Mouse (Mus musculus): ENCODE measurements around the gene Cnpy3. TPM values are rescaled to one million over a fixed set of nuclear protein-coding genes. Genes with fewer than 3 reads are reported as not detected.

The Cnpy3 gene
- polyA plus RNA-seq, 1 experiment from 2014 or later, result 67.0 TPM

- H3K9ac ChIP-seq, result no peak within 1 kb of the TSS
Measured at GRCm38 (mm10) chr17:46763544-46763943, 11.5 kb upstream of the Cnpy3 start, which contains the start of gene Ptcra. TSS of gene Ptcra (minus strand) at chr17:46763712.

GRCm38 (mm10) chr17:46758753-46759152, 6.7 kb upstream of the Cnpy3 start:
- WGBS, result 71% methylated on average over 12 of the region's 12 CpGs
- H3K4me3 ChIP-seq, result no peak overlapping the region
- H3K9me3 ChIP-seq, result no peaks in the 10 kb centered on the region
- no peak overlapping the region for H3K27ac ChIP-seq
- no peak overlapping the region; the same call in 1 of the 2 replicates for H3K9ac ChIP-seq
- peaks cover 8% of the 10 kb centered on the region; the same call in 1 of the 2 replicates for H3K4me1 ChIP-seq
- no peaks in the 10 kb centered on the region for H3K36me3 ChIP-seq
- H3K4me2 ChIP-seq, result no peak overlapping the region
- H3K27me3 ChIP-seq, result no peaks in the 10 kb centered on the region
- no peak for ATAC-seq (ENCODE audit: insufficient number of reproducible peaks, insufficient read depth, low FRiP score, low TSS enrichment, low read depth)

More at GRCm38 (mm10) chr17:46763544-46763943, 11.5 kb upstream of the Cnpy3 start, which contains the start of gene Ptcra:
- Histone ChIP-seq H3K27ac (no peak within 1 kb of the TSS), H3K4me3 (no peak within 1 kb of the TSS), H3K4me1 (no peaks in the 10 kb centered on the region), H3K9me3 (no peaks in the 10 kb centered on the region), H3K36me3 (no peaks in the 10 kb centered on the region), H3K4me2 (no peak within 1 kb of the TSS), H3K27me3 (no peaks in the 10 kb centered on the region)
- 55% methylated on average over 2 of the region's 2 CpGs for WGBS
- ATAC-seq (ENCODE audit: insufficient number of reproducible peaks, insufficient read depth, low FRiP score, low TSS enrichment, low read depth), result no peak

- Histone ChIP-seq H3K27me3 (no peaks in the 10 kb centered on the region), H3K36me3 (peaks cover 12% of the 10 kb centered on the region), H3K4me2 (peak overlapping the region; percentile 72), H3K4me1 (peaks cover 13% of the 10 kb centered on the region), H3K9ac (peak overlapping the region; percentile 77), H3K4me3 (peak overlapping the region; percentile 75), H3K9me3 (no peaks in the 10 kb centered on the region), H3K27ac (peak overlapping the region; percentile 88)
- peak; percentile 10; the same call in 1 of the 2 replicates for ATAC-seq (ENCODE audit: insufficient number of reproducible peaks, insufficient read depth, low FRiP score, low TSS enrichment, low read depth)
- 25% methylated on average over 16 of the region's 16 CpGs for WGBS
Measured at GRCm38 (mm10) chr17:46751056-46751793, 789 bp downstream of the Cnpy3 start.

- H3K9ac ChIP-seq, result peak overlapping the region; percentile 77
- no peaks in the 10 kb centered on the region for H3K27me3 ChIP-seq
- H3K36me3 ChIP-seq, result peaks cover 18% of the 10 kb centered on the region
- WGBS, result 91% methylated on average over 4 of the region's 4 CpGs
- H3K4me1 ChIP-seq, result peaks cover 12% of the 10 kb centered on the region
- H3K4me2 ChIP-seq, result peak overlapping the region; percentile 72
- no peak for ATAC-seq (ENCODE audit: insufficient number of reproducible peaks, insufficient read depth, low FRiP score, low TSS enrichment, low read depth)
- H3K27ac ChIP-seq, result peak overlapping the region; percentile 88; the same call in 1 of the 2 replicates
- peak overlapping the region; percentile 75 for H3K4me3 ChIP-seq
- no peaks in the 10 kb centered on the region for H3K9me3 ChIP-seq
Measured at GRCm38 (mm10) chr17:46750580-46750979, 1.4 kb downstream of the Cnpy3 start.

GRCm38 (mm10) chr17:46749282-46749681, 2.7 kb downstream of the Cnpy3 start:
- Histone ChIP-seq H3K4me1 (peaks cover 12% of the 10 kb centered on the region), H3K27me3 (no peaks in the 10 kb centered on the region), H3K9ac (no peak overlapping the region), H3K4me3 (no peak overlapping the region), H3K9me3 (no peaks in the 10 kb centered on the region), H3K4me2 (no peak overlapping the region), H3K36me3 (peaks cover 27% of the 10 kb centered on the region), H3K27ac (no peak overlapping the region)
- ATAC-seq (ENCODE audit: insufficient number of reproducible peaks, insufficient read depth, low FRiP score, low TSS enrichment, low read depth), result no peak
- whole genome bisulfite sequencing, result 84% methylated on average over 5 of the region's 5 CpGs

GRCm38 (mm10) chr17:46747806-46748205, 4.2 kb downstream of the Cnpy3 start:
- no peak overlapping the region for H3K4me3 ChIP-seq
- H3K4me2 ChIP-seq, result no peak overlapping the region
- no peaks in the 10 kb centered on the region for H3K9me3 ChIP-seq
- WGBS, result 89% methylated on average over 2 of the region's 2 CpGs
- no peak overlapping the region for H3K9ac ChIP-seq
- H3K27ac ChIP-seq, result no peak overlapping the region
- H3K27me3 ChIP-seq, result no peaks in the 10 kb centered on the region
- peaks cover 12% of the 10 kb centered on the region for H3K4me1 ChIP-seq
- no peak for ATAC-seq (ENCODE audit: insufficient number of reproducible peaks, insufficient read depth, low FRiP score, low TSS enrichment, low read depth)
- peaks cover 41% of the 10 kb centered on the region for H3K36me3 ChIP-seq

GRCm38 (mm10) chr17:46747234-46747633, 4.8 kb downstream of the Cnpy3 start:
- Histone ChIP-seq H3K4me2 (no peak overlapping the region), H3K36me3 (peaks cover 47% of the 10 kb centered on the region), H3K4me1 (peaks cover 12% of the 10 kb centered on the region), H3K9me3 (no peaks in the 10 kb centered on the region), H3K27ac (no peak overlapping the region), H3K9ac (no peak overlapping the region), H3K4me3 (no peak overlapping the region), H3K27me3 (no peaks in the 10 kb centered on the region)
- ATAC-seq (ENCODE audit: insufficient number of reproducible peaks, insufficient read depth, low FRiP score, low TSS enrichment, low read depth), result no peak
- WGBS, result 85% methylated on average over 8 of the region's 8 CpGs

GRCm38 (mm10) chr17:46745506-46745905, 6.5 kb downstream of the Cnpy3 start:
- Histone ChIP-seq H3K27me3 (no peaks in the 10 kb centered on the region), H3K9ac (no peak overlapping the region), H3K27ac (no peak overlapping the region), H3K4me3 (no peak overlapping the region), H3K36me3 (peaks cover 52% of the 10 kb centered on the region), H3K4me2 (no peak overlapping the region), H3K9me3 (no peaks in the 10 kb centered on the region), H3K4me1 (peaks cover 3% of the 10 kb centered on the region)
- ATAC-seq (ENCODE audit: insufficient number of reproducible peaks, insufficient read depth, low FRiP score, low TSS enrichment, low read depth), result no peak
- 76% methylated on average over 2 of the region's 2 CpGs for WGBS

GRCm38 (mm10) chr17:46742986-46743385, 9.0 kb downstream of the Cnpy3 start:
- H3K36me3 ChIP-seq, result peaks cover 60% of the 10 kb centered on the region
- H3K4me2 ChIP-seq, result no peak overlapping the region
- no peaks in the 10 kb centered on the region for H3K9me3 ChIP-seq
- no peaks in the 10 kb centered on the region for H3K27me3 ChIP-seq
- WGBS, result 89% methylated on average over 9 of the region's 9 CpGs
- no peak overlapping the region for H3K9ac ChIP-seq
- no peak overlapping the region for H3K27ac ChIP-seq
- H3K4me3 ChIP-seq, result no peak overlapping the region
- no peak for ATAC-seq (ENCODE audit: insufficient number of reproducible peaks, insufficient read depth, low FRiP score, low TSS enrichment, low read depth)
- H3K4me1 ChIP-seq, result no peaks in the 10 kb centered on the region

- 95% methylated on average over 6 of the region's 6 CpGs for WGBS
Measured at GRCm38 (mm10) chr17:46741305-46741704, 10.7 kb downstream of the Cnpy3 start.

GRCm38 (mm10) chr17:46736160-46736559, 15.9 kb downstream of the Cnpy3 start:
- WGBS, result 69% methylated on average over 10 of the region's 10 CpGs
- Histone ChIP-seq H3K36me3 (peaks cover 43% of the 10 kb centered on the region), H3K4me3 (no peak overlapping the region), H3K9ac (no peak overlapping the region), H3K27ac (no peak overlapping the region), H3K4me2 (no peak overlapping the region), H3K27me3 (no peaks in the 10 kb centered on the region), H3K9me3 (no peaks in the 10 kb centered on the region), H3K4me1 (no peaks in the 10 kb centered on the region)
- no peak for ATAC-seq (ENCODE audit: insufficient number of reproducible peaks, insufficient read depth, low FRiP score, low TSS enrichment, low read depth)

More at GRCm38 (mm10) chr17:46741305-46741704, 10.7 kb downstream of the Cnpy3 start:
- Histone ChIP-seq H3K9me3 (no peaks in the 10 kb centered on the region), H3K27me3 (no peaks in the 10 kb centered on the region), H3K9ac (no peak overlapping the region), H3K4me2 (no peak overlapping the region), H3K27ac (no peak overlapping the region), H3K4me1 (no peaks in the 10 kb centered on the region), H3K36me3 (peaks cover 60% of the 10 kb centered on the region), H3K4me3 (no peak overlapping the region)
- no peak for ATAC-seq (ENCODE audit: insufficient number of reproducible peaks, insufficient read depth, low FRiP score, low TSS enrichment, low read depth)

- 0 out of 2 replicates have a peak, but pooled peaks cover under 1% of the 10 kb centered on the region for H3K27me3 ChIP-seq
- no peaks in the 10 kb centered on the region for H3K9me3 ChIP-seq
- H3K36me3 ChIP-seq, result peaks cover 42% of the 10 kb centered on the region
- 86% methylated on average over 7 of the region's 7 CpGs for WGBS
- ATAC-seq (ENCODE audit: insufficient number of reproducible peaks, insufficient read depth, low FRiP score, low TSS enrichment, low read depth), result no peak
- H3K4me3 ChIP-seq, result no peak overlapping the region
- H3K9ac ChIP-seq, result no peak overlapping the region
- no peak overlapping the region for H3K4me2 ChIP-seq
- no peak overlapping the region for H3K27ac ChIP-seq
- no peaks in the 10 kb centered on the region for H3K4me1 ChIP-seq
Measured at GRCm38 (mm10) chr17:46735287-46735686, 16.7 kb downstream of the Cnpy3 start.
